Mouse (Mus musculus): ENCODE measurements around the gene Mark1.
A peak's percentile ranks its signal among the peaks of the same experiment; 100 is the strongest.

Gene Mark1

DNA sequence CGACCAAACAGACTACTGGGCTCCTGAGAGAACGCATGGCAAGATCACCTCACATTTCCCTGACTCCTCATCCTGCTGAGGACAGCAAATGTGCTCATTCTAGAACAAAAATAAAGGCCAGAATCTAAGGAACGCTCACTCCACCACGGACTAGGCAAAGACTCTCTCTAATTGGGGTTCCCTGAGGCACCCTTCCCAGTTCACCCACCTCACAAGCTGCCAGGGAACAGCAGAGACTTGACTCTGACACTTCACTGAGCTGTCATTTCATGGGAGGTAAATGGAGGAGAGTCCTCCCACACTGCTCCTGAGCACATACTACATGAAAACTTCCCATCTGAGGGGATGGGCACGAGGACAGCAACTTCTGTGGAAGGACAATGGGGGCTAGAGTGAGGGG is 37.5 kb downstream of the Mark1 start:
- DNase-seq (ENCODE audit: low read depth), result no peak

DNA sequence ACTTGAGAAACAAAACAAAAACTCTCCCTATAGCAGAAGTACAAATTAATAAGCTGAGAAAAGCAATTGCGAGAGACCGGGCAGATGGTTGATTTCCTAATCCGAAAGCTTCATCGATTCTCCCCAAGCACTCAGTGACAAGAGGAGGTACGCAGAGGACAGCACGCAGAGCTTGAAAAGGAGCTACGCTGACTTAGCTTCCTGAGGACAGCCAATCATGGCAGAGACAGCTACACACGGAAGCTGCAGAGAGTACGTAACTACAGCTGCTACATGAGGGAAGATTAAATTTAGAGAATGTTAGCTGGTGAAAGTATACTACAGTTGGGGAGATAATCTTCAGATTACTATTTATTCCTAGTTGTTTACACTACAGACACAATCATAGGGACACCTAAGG is 40.6 kb downstream of the Mark1 start:
- no peak for DNase-seq (ENCODE audit: low read depth)

DNA sequence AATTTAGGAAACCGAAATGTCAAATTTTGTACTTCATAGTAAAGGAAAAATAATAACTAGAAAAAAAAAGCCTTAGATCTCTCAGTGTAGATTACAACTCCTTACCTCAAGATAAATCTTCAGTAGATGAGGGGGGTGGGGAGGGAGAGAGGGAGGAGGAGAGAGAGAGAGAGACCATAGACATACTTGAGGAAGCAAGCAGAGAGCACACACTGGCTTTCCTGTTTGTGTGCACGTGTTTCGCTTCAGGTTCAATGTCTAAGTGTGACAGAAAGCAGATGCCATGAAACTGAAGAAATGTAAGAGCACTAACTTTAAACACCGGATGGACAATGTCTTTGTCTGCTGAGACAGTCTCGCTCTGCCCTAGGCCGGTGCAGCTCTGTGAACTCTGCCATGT is 41.0 kb downstream of the Mark1 start:
- DNase-seq (ENCODE audit: low read depth), result no peak

DNA sequence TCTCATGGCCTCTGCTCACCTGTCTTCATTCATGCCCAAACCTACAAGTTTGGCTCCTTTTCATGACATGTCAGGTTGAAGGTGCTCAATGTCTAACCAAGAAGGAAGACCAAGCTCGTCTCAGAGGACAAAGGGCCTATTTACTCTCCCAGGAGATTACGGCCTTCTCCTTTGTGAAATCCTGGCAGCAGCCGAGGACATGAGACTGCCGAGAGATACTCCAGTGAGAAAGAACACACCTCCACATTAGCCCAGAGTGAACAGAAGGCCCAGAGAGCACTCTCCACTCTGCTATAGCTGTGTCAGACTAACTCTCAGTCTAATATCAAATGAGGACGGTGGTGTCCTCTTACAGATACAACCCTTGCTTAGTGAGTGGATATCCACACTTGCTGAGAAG is 47.6 kb downstream of the Mark1 start:
- no peak for DNase-seq (ENCODE audit: low read depth)

DNA sequence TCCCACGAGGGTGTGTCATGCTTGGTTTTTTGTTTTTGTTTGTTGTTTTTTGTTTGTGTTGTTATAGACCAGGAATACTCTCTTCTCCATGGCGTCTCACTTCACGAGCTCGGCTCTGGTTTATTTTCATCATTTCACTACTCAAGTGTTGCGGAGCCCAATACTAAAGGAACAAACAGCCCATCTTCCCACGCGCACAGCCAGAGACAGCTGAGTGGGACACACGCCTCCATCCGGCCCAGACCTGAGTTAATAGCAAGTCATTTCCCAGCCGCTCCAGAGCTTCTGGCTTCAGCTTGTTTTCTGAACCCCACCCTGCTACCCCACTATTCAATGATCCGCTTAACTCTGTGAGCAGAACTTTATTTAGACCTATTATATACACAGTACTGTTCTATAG is 48.3 kb downstream of the Mark1 start:
- DNase-seq (ENCODE audit: low read depth), result no peak

DNA sequence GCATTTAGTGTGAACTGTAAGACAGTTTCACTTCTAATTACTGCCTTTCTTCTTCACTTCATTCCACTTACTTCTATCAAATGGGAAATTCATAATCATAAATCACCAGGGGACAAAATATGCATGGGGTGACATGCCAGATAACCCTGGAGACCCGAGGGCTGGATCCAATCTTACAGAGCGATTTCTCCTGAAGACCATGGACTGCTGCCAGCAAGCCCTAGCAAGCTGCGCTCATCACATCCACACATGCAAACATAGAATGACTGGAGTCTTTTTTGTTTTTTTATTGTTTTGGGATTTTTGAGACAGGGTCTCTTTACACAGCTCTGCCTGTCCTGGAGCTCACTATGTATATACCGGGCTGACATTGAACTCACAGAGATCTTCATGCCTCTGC is 61.3 kb downstream of the Mark1 start:
- no peak for DNase-seq (ENCODE audit: low read depth)

DNA sequence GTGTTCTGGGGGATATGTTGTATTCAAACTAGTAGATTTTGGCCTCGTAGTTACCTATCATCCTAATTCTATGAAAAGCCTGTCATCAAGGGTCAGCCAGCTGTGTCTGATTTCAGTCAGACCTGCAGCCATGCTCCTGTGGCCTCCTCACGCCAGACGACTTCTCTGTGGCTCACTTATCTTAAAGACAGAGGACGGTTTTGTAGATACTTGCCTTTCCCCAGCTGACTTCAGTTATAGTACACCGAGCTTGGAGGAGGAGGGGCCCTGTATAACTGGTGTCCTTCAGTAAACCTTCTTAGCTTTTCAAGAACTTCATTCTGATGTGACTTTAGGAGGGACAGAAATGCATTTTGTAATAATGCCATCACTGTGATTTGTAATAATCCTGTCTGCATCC is 63.4 kb downstream of the Mark1 start:
- DNase-seq (ENCODE audit: low read depth), result no peak

DNA sequence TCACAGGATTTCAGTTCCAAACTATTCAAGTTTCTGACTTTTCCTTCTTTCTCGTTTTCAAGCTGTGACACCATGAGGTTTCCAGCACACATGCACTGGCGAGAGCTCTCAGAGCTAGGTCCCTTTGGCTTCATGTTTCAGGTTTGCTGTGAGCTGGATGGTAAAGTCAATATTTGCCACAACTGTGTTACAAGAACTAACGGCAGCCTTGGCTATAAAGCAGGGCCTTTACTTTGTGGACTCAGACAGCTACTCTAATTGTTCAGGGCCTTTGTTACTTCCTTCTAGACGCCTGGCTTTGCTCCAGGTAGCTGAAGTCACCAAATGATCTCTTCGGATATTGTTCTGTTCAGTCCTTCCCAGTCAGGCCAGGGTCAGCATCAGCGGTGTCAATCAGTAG is 63.9 kb downstream of the Mark1 start:
- no peak for DNase-seq (ENCODE audit: low read depth)

DNA sequence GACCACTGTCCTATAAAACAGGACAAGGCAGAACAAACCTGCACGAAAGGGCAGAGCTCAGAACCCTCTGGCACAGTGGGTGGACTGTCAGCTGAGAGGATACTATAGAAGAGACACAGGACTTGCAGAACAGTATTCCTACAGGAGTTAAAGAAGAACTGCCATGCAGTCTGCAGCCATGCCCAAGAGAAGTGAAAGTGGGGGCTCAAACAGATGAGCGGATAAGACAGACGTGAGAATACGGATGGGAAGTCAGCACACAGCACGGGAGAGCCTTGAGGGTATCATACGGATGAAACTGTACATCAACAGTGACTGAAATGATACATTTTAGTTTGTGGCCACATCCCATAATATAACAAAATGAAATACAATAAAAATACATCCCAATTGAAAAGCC is 68.3 kb downstream of the Mark1 start:
- no peak for DNase-seq (ENCODE audit: low read depth)

DNA sequence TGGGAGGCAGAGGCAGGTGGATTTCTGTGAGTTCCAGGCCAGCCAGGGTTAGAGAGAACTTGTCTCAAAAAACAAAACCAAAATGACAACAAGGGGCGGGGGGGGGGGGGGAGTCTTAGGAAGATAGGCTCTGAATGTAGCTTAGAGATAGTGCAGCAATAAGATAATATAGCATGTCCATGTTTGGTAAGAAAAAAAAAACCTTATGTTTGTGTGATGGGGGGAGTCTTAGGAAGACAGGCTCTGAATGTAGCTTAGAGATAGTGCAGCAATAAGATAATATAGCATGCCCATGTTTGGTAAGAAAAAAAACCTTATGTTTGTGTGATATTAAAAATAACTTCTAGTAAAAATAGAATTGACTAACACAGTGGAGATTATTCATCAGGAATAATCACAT is 71.0 kb downstream of the Mark1 start:
- no peak for DNase-seq (ENCODE audit: low read depth)

DNA sequence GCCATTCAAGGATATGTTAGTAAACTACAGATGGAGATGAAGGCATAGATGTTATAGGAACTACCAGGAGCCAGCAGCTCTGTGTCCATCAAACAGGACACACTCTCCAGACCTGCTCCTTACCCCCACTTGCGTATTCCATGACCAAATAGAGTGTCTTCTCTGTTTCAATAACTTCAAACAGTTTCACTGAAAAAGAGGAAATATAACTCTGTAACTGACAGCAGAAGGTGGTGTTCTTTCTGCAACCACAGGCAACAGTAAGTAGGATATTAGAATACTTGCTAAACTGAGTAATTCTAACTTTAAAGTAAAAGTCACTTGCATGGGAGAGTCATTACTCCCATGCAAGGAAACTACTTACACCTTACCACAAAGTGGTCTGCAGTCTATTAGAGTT is 71.5 kb downstream of the Mark1 start:
- DNase-seq (ENCODE audit: low read depth), result no peak

DNA sequence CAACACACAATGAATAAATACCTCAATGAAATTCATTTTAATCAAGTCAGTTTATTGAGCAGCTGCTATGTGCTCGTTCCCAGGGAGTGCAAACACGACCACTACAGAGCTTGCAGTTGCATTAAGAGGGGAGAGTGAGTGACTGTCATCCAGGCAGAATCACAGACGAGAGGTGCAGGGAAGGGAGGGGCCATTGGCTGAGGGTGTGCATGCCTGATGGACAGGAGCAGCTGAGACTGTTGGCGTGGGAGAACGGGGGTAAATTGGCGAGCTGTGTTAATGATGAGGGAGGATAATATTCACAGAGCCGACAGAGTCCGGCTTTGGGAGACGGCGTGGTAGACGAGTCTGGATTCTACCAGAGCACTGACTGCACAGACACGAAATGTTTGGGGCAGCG is 76.5 kb downstream of the Mark1 start:
- DNase-seq (ENCODE audit: low read depth), result no peak

DNA sequence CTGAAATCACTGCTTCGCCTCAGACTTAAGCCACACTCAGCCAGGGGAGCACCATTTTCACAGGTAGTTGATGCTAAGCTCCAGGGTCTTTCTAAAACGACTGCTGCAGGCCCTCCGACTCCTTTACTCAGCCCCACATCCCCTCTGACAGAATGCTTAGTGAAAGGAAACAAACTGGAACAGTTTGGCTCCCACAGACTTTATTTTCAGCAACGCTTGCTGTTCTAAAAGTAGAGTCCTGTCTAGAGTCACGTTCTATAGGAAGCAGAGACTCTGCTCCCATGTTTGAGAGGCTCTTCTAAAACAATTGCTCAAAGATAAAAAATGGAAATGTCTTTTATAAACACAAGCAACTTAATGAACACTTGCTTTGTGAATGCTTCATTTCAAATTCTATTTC is 79.3 kb downstream of the Mark1 start:
- DNase-seq (ENCODE audit: low read depth), result no peak

DNA sequence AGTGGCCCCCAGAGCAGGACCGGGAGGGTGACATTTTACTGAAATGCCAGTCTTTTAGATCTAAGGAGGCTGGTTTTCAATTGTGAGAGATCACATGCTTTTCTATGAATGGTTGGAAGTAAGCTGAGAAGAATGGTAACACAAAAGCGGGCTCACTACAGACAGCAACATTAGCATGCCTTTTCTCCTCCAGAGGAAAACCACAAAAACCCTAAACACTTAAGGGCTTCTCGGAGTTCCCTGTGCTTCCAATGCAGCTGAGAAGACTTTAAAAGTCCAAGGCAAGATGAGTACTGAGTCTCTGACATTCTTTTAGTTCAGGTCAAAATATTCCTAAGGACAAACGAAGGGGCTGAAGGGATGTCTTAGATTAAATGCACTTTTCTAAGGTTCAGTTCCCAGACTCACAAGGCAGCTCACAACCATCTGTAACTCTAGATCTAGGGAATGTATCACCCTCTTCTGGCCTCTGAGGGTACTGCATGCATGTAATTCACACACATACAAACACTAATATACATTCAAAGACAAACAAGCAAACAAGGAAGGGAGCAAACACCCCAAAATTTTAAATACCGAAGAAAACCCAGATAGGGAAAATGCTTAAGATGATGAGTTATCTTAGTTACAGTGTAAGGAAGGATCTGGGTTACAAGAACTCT is 81.0 kb downstream of the Mark1 start:
- peak; percentile 58 for DNase-seq (ENCODE audit: low read depth)

DNA sequence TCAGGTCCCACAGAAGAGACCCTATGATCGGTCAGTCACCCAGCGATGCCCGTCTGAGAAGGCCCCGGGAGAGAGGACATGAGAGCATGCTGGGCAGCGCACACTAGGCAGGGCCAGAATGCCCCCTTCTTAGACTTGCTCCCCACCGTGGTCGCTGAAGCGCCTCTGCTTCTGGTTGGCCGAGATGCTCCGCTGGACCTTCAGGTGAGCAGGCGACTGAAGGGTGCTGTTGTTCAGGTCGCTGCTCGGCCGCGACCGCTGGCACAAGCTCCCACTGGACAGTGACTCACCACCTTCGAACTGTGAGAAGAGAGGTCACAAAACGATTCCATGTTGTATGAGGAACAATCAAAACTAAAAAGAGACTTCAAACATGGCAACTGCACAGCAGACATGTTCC is 87.0 kb downstream of the Mark1 start:
- no peak for DNase-seq (ENCODE audit: low read depth)

DNA sequence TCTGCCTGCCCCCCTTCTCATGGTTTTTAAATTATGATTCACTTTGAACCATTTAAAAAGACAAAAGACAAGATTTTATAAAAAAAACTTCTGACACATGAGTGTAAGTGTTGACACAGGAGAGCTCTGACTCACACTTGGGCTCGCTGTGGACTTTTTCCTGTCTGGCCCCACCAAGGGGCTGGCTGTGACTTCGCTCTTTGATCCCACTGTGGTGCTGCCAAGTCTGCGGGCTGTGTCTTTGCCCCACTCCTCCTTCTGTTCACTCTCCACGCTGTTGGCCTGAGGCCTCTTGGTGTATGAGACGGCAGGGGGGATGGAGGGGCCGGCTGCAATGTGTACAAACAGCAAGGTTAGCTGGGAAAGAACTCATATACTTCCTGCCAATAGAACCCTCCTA is 87.5 kb downstream of the Mark1 start:
- DNase-seq (ENCODE audit: low read depth), result peak; percentile 39

DNA sequence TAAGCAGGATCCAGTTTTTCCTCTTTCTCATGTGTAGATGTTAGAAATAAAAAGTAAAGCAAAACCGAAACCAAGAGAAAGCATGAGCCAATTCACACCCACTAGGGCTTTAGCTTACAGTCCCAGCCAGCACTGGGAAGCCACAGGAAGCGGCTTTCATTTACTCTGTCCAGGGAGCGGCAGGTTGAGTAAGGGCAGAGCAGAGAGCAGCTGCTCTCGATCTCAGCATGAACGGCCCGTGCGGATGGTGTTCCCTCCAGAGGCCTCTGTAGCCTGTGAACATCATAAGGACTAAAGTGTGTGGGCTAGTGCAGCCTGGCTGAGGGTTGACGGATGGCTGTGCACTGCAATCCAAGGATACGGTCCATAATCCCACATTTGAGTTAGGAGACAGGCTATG is 90.8 kb downstream of the Mark1 start:
- peak; percentile 66 for DNase-seq (ENCODE audit: low read depth)

DNA sequence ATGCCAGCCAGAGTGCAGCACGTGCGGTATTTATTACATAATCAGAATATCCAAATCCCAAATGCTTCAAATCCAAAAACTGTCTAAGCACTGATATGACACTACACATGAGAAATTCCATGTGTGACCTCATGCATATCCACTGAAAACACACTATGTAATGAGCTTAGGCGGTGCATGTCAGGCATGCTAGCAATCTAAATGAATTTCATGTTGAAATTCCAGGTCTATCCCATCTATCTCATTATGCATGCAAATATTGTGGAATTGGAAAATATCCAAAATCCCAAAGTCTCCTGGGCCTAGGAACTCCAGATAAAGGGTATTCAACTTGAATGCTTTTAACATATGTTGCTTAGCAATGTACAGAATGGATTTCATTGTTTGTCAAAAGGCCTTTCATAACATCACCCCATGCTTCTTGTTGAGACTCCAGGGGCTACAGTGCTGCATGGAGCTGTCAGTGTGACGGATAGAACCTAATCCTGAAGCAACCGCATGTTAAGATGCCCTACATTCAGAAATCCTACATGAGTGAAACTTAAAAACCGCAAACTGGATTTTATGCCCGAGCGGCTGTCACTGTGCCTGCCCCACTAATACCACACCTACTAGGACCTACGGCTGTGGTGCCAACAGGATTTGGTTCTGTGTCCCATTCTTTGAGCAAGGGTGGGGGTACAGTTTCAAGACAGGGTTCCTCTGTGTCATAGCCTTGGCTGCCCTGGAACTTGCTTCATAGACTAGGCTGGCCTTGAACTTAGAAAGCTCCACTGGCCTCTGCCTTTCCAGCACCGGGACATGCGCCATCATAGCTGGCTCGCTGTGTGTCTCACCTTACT is 93.2 kb downstream of the Mark1 start:
- no peak for DNase-seq (ENCODE audit: low read depth)

DNA sequence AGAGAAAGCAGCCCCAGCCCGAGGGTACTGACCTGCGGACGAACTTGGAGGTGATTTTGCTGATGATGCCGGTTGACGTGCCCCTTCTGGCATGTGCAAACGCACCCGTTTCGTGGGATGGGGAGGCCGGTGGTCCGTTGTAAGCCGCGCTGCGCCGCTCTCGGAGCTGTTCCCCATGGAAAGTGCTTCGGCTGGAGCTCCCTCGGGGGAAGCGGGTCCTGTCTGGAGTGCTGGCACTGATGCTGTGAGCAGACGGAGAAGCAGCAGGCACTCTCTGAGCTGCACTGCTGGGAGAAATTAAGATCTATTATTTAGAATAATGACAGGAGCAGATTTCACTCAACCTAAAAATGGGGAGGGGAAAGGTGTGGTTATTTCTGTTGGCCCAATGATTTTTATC is 94.0 kb downstream of the Mark1 start:
- DNase-seq (ENCODE audit: low read depth), result no peak

DNA sequence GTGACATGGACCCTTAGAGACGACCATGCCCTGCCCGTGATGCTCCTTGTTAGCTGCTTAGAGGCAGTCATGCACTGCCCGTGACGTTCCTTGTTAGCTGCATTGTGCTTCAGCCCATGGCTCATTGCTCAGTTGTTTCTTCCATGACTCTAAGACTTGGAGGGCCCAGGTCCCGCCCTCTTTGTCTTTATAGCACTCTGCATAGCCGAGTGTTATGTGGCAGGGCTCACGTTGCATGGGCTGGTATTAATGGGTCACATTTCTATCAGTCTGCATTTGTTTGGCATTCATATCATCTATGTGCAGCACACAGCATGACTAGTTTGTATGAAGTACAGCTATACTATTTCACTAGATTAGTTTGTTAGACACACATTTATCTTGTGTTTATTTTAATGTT is 95.7 kb downstream of the Mark1 start:
- no peak for DNase-seq (ENCODE audit: low read depth)

DNA sequence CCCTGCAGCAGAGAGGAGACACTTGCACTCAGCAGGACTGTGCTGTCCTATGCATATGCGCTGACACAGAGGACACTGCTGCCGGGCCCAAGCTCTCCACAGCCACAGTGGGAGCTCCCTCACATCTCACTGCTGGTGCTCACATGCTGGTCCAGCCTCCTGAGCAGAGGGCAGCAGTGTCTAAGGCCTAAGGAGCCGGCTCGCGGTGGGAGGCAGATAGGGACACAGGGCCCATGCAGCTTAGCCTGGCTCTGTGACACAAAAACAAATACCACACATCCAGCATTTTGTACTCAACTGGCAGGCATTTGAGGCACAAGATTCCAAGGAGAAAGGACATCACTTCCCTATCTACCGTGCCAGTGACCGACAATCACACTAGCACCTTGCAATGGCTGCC is 96.5 kb downstream of the Mark1 start:
- no peak for DNase-seq (ENCODE audit: low read depth)

DNA sequence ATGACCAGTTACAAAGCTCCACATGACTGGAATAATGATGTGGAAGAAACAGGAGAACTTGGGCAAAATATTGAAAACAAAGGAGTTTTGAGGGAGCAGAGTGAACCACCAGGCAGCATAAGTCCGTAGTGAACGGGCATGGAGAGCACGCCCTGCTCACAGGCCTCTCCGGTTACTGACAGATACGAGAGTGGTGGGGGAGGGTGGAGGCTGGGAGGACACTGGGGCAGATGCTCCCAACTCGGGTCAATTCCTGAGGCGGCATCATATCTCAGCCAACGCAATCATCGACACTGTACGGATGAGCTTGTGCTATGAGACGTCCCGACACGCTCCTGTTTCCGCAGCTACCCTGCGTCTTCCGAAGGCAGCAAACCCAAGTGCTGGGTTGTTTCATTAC is 102.0 kb downstream of the Mark1 start:
- DNase-seq (ENCODE audit: low read depth), result no peak

DNA sequence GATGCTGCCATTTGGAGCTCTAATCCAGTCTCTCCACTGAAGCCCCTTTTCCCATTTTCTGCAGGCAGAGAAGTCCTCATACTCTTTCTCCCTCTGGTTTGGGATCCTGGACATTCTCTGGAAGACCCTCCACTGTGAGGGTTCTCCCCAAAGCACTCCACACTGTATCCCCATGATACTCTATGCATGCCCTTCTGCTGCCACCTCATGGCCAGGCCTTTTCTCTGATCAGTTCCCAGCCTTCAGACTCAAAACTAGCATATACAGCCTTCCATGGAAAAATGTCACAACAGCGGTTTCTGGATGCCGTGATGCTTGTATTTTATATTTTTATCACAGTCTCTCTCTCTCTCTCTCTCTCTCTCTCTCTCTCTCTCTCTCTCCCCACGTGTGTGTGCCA is 107.4 kb downstream of the Mark1 start:
- DNase-seq (ENCODE audit: low read depth), result no peak

DNA sequence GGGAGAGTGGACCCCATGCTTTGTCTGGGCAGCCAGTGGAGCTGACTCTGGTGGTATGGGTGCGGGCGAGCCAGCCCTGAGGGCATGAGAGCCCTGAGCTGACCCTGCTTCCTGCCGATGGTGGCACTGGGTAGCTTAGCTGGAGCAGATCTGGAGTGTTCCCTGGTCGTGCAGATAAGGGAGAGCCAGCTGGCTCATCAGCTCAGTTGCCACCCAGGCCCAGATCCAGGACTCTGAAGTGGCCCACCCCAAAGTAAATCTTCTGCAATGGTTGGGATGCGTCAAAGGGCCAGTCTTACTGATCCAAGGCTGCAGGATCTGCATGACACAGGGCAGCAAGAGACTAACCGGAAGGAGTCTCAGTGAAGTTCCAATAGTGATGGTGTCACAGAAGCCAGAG is 109.9 kb downstream of the Mark1 start:
- no peak for DNase-seq (ENCODE audit: low read depth)

Data from 416B (cell line).